Mouse (Mus musculus) activated CD4-positive, CD25-positive, alpha-beta regulatory T cell, adult 9 weeks (primary cell): ENCODE results near the gene Mfsd14a. TPM values are rescaled to one million over a fixed set of nuclear protein-coding genes. Genes with fewer than 3 reads are reported as not detected.

Experiments
- polyA plus RNA-seq: library from polyadenylated mRNA; unstranded; fragments of 100-300 nt; shearing (Covaris generic); gene quantifications from one replicate; pipeline ENCODE4 v1.2.1, GENCODE M21; 2017

The Mfsd14a gene
- 73.9 TPM for polyA plus RNA-seq

DNA sequence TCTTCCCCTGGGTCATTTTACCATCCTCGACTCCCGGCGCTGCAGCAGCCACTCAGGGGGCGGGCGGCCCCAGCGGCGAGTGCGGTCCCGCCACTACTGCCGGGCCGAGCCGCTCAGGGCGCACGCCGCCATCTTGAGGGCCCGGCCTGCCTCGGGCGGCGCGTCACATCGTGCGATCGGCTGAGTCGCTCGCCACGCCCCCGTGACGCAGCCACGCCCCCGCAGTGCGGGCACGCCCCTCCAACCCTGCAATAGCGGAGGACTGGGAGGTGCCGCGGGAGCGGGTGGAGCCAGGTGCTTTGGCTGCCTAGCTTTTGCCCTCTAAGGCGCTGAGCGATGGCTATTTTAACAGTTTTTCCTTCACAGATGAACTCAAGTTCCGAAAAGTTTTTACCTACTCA is at the start of gene Mfsd14a:
TSS of gene Mfsd14a (minus strand) at position 215 of the 401 bp plus-strand sequence.

DNA sequence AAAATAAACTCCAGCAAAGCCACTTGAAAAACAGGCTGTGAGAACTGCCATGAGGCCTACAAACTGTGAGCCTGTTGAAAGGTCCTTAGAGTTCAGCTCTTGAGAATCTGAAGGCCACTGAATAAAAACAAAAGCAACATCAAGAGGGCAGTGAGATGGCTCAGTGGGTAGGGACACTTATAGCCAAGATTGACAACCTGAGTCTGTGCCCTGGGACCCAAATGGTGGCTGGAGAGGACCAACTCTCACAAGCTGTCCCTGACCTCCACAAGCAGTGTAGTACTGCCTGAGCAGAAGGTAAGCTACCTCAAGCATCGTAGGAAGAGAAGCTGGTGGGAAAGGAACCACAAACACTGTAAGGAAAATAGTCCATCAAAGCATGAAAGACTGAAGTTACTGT is 18.7 kb upstream of the Mfsd14a start, which contains the start of gene Gm43191:
TSS of gene Gm43191 (minus strand) at position 101 of the 400 bp plus-strand sequence.

DNA sequence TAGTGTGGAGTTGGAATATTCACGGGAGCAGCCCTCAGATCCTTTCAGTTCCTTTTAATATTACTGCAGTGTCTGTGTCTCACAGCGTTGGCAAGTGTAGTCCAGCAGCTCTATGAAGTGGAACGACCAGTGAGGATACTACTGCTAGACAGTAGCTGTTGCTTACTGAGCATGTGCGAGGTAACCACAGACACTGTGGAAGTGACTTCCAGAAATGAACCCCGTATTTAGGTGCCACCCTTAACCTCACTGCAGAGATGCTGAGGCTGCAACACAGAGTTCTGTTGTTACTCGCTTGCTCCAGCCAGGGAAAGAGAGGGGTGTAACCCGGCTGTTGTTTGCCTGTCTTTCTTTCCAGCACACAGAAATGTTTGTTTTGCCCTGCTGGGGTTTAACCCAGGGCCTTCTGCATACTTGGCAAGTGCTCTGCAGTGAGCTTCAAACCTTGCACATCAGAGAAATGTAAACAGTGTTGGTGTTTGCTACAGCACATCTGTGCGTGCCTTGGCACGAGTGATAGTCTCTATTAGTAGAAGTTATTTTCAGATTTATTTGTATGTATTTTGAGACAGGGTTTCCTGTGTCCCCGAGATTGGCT is 48.1 kb downstream of the Mfsd14a start, which contains the start of gene Trmt13:
TSS of gene Trmt13 (minus strand) at position 293 of the 598 bp plus-strand sequence.

DNA sequence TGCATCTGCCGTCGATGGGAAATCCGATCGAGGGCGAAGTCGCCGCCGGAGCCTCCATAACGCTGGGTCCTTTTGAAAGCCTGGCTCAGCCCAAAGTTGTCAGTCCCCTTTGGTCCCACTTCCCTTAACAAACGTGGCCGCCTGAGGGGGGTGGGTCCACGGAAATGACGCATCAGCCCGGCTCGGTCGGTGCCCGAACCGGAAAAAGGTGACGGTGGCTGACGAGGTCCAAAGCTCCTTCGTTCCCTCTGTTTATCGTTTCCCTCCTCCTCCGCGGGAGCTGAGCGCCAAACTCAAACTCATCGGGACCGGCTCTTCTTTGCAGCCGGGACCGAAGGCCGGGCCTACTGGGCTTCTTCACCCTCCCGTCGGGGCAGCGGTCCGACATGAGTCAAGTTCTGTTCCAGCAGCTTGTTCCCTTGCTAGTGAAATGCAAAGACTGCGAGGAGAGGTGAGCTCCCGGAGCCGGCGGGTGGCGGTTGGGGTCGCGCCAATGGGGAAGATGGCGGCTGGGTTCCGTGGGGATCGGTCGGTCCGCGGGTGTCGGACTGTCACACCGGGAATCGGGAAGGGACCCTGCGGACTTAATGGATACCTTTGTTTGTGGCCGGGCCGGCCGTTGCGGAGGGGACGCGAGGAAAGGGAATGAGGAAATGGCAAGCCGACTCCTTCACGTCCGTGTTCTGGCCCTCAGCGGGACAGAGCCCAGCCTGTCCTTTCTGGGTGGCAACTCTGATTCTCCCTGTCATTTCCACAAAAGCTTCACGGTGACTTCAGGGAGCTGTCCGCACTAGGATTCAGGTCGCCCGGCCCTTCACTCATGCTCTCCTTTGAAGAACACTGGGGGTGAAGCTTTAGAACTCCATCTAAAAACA is 67.5 kb downstream of the Mfsd14a start, which contains the start of gene Sass6:
TSS of gene Sass6 (plus strand) at position 255 of the 875 bp plus-strand sequence.

Other genes with a start within 250 kb of the Mfsd14a start
- gene Cdc14a, start 238.6 kb downstream of the Mfsd14a start, polyA plus RNA-seq, result 18.8 TPM
- gene Rtca, start 154.5 kb downstream of the Mfsd14a start, polyA plus RNA-seq, result 40.1 TPM
- gene Dbt, start 149.6 kb downstream of the Mfsd14a start, polyA plus RNA-seq, result 16.1 TPM
- gene Lrrc39, start 99.7 kb downstream of the Mfsd14a start, polyA plus RNA-seq, result 0.55 TPM
- 8.3 TPM for gene Sass6, start 67.7 kb downstream of the Mfsd14a start, polyA plus RNA-seq
- gene Trmt13, start 48.1 kb downstream of the Mfsd14a start, polyA plus RNA-seq, result 41.1 TPM
- gene Gm43191, start 18.6 kb upstream of the Mfsd14a start, polyA plus RNA-seq, result not detected
- 7.6 TPM for gene Slc35a3, start 50.2 kb upstream of the Mfsd14a start, polyA plus RNA-seq
- 3.1 TPM for gene Agl, start 145.5 kb upstream of the Mfsd14a start, polyA plus RNA-seq
- 22.2 TPM for gene Frrs1, start 196.8 kb upstream of the Mfsd14a start, polyA plus RNA-seq